Mouse (Mus musculus): Measurements from ENCODE around the gene Kcna7. TPM values are rescaled to one million over a fixed set of nuclear protein-coding genes. Genes with fewer than 3 reads are reported as not detected.
"Not testable (repeated sequence)": the region's sequence is repeated elsewhere in the genome, so short reads cannot be mapped to it uniquely, and the experiment has no call there.

Gene Kcna7
- polyA plus RNA-seq (2014; fragmentation: Nextera tagmentation; extraction: Ambion mirVana) = 0.18 TPM in 1 of 2 replicates, not detected in the other

GRCm38 (mm10) chr7:45405091-45406075 lies at the start of gene Kcna7:
Kcna7 (plus strand) TSS chr7:45405653.
- peak within 1 kb of the TSS; percentile 68 for H3K4me2 ChIP-seq
- H3K27ac ChIP-seq (ENCODE audit: low read depth, low read length) = no peak within 1 kb of the TSS
- peak; percentile 70 for DNase-seq (ENCODE audit: low spot score)
- ATAC-seq (replicated peaks; ENCODE audit: low FRiP score) = no peak
- H3K4me3 ChIP-seq (ENCODE audit: low read depth, low read length) = peak within 1 kb of the TSS; percentile 45
- no peaks in the 10 kb centered on the region for H3K9me3 ChIP-seq (ENCODE audit: control insufficient read depth, low read length)
- H3K27me3 ChIP-seq (replicated peaks; ENCODE audit: control insufficient read depth, insufficient read depth, low read length) = peaks cover 53% of the 10 kb centered on the region
- H3K9ac ChIP-seq (ENCODE audit: low read depth, low read length) = no peak within 1 kb of the TSS; the same call in 1 of the 2 replicates
- no peaks in the 10 kb centered on the region for H3K36me3 ChIP-seq (ENCODE audit: control insufficient read depth, insufficient read depth, low read length)
- WGBS = 11% methylated on average over 28 of the region's 28 CpGs
- H3K4me1 ChIP-seq (replicated peaks; ENCODE audit: control insufficient read depth, insufficient read depth, low read length) = peaks cover 4% of the 10 kb centered on the region; the same call in 1 of the 2 replicates

GRCm38 (mm10) chr7:45356087-45356486 lies 49.4 kb upstream of the Kcna7 start:
- H3K4me2 ChIP-seq = no peak overlapping the region
- peaks cover 37% of the 10 kb centered on the region for H3K27me3 ChIP-seq (replicated peaks; ENCODE audit: control insufficient read depth, insufficient read depth, low read length)
- H3K4me1 ChIP-seq (replicated peaks; ENCODE audit: control insufficient read depth, insufficient read depth, low read length) = peaks cover 4% of the 10 kb centered on the region; the same call in 1 of the 2 replicates
- no peak overlapping the region for H3K27ac ChIP-seq (ENCODE audit: low read depth, low read length)
- no peaks in the 10 kb centered on the region for H3K36me3 ChIP-seq (ENCODE audit: control insufficient read depth, insufficient read depth, low read length)
- WGBS = 41% methylated on average over 13 of the region's 13 CpGs
- ATAC-seq (replicated peaks; ENCODE audit: low FRiP score) (no peak), DNase-seq (ENCODE audit: low spot score) (no peak)
- H3K9ac ChIP-seq (ENCODE audit: low read depth, low read length) = no peak overlapping the region
- H3K9me3 ChIP-seq (ENCODE audit: control insufficient read depth, low read length) = no peaks in the 10 kb centered on the region
- H3K4me3 ChIP-seq (ENCODE audit: low read depth, low read length) = no peak overlapping the region

- not testable (repeated sequence) for H3K9me3 ChIP-seq (ENCODE audit: control insufficient read depth, low read length); H3K4me3 ChIP-seq (ENCODE audit: low read depth, low read length); ATAC-seq (replicated peaks; ENCODE audit: low FRiP score); H3K9ac ChIP-seq (ENCODE audit: low read depth, low read length); H3K4me2 ChIP-seq; H3K27ac ChIP-seq (ENCODE audit: low read depth, low read length); DNase-seq (ENCODE audit: low spot score); H3K36me3 ChIP-seq (ENCODE audit: control insufficient read depth, insufficient read depth, low read length)
- Histone ChIP-seq H3K4me1 (replicated peaks; ENCODE audit: control insufficient read depth, insufficient read depth, low read length) (peaks cover 12% of the 10 kb centered on the region), H3K27me3 (replicated peaks; ENCODE audit: control insufficient read depth, insufficient read depth, low read length) (peaks cover 56% of the 10 kb centered on the region)
- WGBS = 45% methylated on average over 10 of the region's 11 CpGs
These were observed 46.4 kb upstream of the Kcna7 start for GRCm38 (mm10) chr7:45359081-45359480.

- Histone ChIP-seq H3K4me3 (ENCODE audit: low read depth, low read length) (0 out of 2 replicates have a peak overlapping the region, but pooled peaks have one; percentile 50), H3K27ac (ENCODE audit: low read depth, low read length) (no peak overlapping the region), H3K27me3 (replicated peaks; ENCODE audit: control insufficient read depth, insufficient read depth, low read length) (peaks cover 65% of the 10 kb centered on the region), H3K9me3 (ENCODE audit: control insufficient read depth, low read length) (no peaks in the 10 kb centered on the region), H3K36me3 (ENCODE audit: control insufficient read depth, insufficient read depth, low read length) (no peaks in the 10 kb centered on the region), H3K9ac (ENCODE audit: low read depth, low read length) (no peak overlapping the region), H3K4me2 (peak overlapping the region; percentile 92), H3K4me1 (replicated peaks; ENCODE audit: control insufficient read depth, insufficient read depth, low read length) (peaks cover 12% of the 10 kb centered on the region)
- DNase-seq (ENCODE audit: low spot score) = no peak
- no peak for ATAC-seq (replicated peaks; ENCODE audit: low FRiP score)
- WGBS = 40% methylated on average over 18 of the region's 18 CpGs
These were observed 44.9 kb upstream of the Kcna7 start for GRCm38 (mm10) chr7:45360404-45361125.

- H3K27me3 ChIP-seq (replicated peaks; ENCODE audit: control insufficient read depth, insufficient read depth, low read length) = peaks cover 68% of the 10 kb centered on the region
- H3K4me2 ChIP-seq = peak overlapping the region; percentile 92
- ATAC-seq (replicated peaks; ENCODE audit: low FRiP score) (peak; percentile 82), DNase-seq (ENCODE audit: low spot score) (peak; percentile 82)
- peak overlapping the region; percentile 53 for H3K9ac ChIP-seq (ENCODE audit: low read depth, low read length)
- H3K9me3 ChIP-seq (ENCODE audit: control insufficient read depth, low read length) = no peaks in the 10 kb centered on the region
- H3K4me3 ChIP-seq (ENCODE audit: low read depth, low read length) = peak overlapping the region; percentile 50
- H3K27ac ChIP-seq (ENCODE audit: low read depth, low read length) = no peak overlapping the region
- WGBS = under 1% methylated on average over 43 of the region's 43 CpGs
- peaks cover 14% of the 10 kb centered on the region for H3K4me1 ChIP-seq (replicated peaks; ENCODE audit: control insufficient read depth, insufficient read depth, low read length)
- H3K36me3 ChIP-seq (ENCODE audit: control insufficient read depth, insufficient read depth, low read length) = no peaks in the 10 kb centered on the region
These were observed 44.1 kb upstream of the Kcna7 start for GRCm38 (mm10) chr7:45361243-45361804.

- Histone ChIP-seq H3K9me3 (ENCODE audit: control insufficient read depth, low read length) (no peaks in the 10 kb centered on the region), H3K9ac (ENCODE audit: low read depth, low read length) (no peak overlapping the region), H3K36me3 (ENCODE audit: control insufficient read depth, insufficient read depth, low read length) (no peaks in the 10 kb centered on the region), H3K27ac (ENCODE audit: low read depth, low read length) (no peak overlapping the region), H3K4me1 (replicated peaks; ENCODE audit: control insufficient read depth, insufficient read depth, low read length) (peaks cover 17% of the 10 kb centered on the region), H3K27me3 (replicated peaks; ENCODE audit: control insufficient read depth, insufficient read depth, low read length) (peaks cover 73% of the 10 kb centered on the region), H3K4me2 (no peak overlapping the region; the same call in 1 of the 2 replicates), H3K4me3 (ENCODE audit: low read depth, low read length) (no peak overlapping the region)
- no peak for DNase-seq (ENCODE audit: low spot score)
- ATAC-seq (replicated peaks; ENCODE audit: low FRiP score) = no peak
- 5% methylated on average over 13 of the region's 13 CpGs for WGBS
These were observed 42.7 kb upstream of the Kcna7 start for GRCm38 (mm10) chr7:45362801-45363200.

GRCm38 (mm10) chr7:45363983-45364382 lies 41.5 kb upstream of the Kcna7 start:
- WGBS = 41% methylated on average over 2 of the region's 2 CpGs
- Histone ChIP-seq H3K9me3 (ENCODE audit: control insufficient read depth, low read length) (no peaks in the 10 kb centered on the region), H3K4me3 (ENCODE audit: low read depth, low read length) (no peak overlapping the region), H3K27ac (ENCODE audit: low read depth, low read length) (no peak overlapping the region), H3K9ac (ENCODE audit: low read depth, low read length) (no peak overlapping the region), H3K27me3 (replicated peaks; ENCODE audit: control insufficient read depth, insufficient read depth, low read length) (peaks cover 84% of the 10 kb centered on the region), H3K36me3 (ENCODE audit: control insufficient read depth, insufficient read depth, low read length) (no peaks in the 10 kb centered on the region), H3K4me1 (replicated peaks; ENCODE audit: control insufficient read depth, insufficient read depth, low read length) (peaks cover 22% of the 10 kb centered on the region), H3K4me2 (no peak overlapping the region)
- DNase-seq (ENCODE audit: low spot score) (no peak), ATAC-seq (replicated peaks; ENCODE audit: low FRiP score) (no peak)
